Mouse (Mus musculus) adrenal gland, adult 8-10 months (tissue): ENCODE results near the gene Pnpt1. TPM values are rescaled to one million over a fixed set of nuclear protein-coding genes. Genes with fewer than 3 reads are reported as not detected.

ENCODE experiments used
- DNase-seq: peaks from one replicate; pipeline ENCODE4 v3.0.0; 2022
- total RNA-seq, 4 experiments: library from RNA; stranded (reverse); gene quantifications; 2 replicates each; pipeline ENCODE4 v1.2.4; 2022

Gene Pnpt1
- total RNA-seq: 10 to 100 TPM; 37.0 to 49.0 (median 43.5) TPM

DNA sequence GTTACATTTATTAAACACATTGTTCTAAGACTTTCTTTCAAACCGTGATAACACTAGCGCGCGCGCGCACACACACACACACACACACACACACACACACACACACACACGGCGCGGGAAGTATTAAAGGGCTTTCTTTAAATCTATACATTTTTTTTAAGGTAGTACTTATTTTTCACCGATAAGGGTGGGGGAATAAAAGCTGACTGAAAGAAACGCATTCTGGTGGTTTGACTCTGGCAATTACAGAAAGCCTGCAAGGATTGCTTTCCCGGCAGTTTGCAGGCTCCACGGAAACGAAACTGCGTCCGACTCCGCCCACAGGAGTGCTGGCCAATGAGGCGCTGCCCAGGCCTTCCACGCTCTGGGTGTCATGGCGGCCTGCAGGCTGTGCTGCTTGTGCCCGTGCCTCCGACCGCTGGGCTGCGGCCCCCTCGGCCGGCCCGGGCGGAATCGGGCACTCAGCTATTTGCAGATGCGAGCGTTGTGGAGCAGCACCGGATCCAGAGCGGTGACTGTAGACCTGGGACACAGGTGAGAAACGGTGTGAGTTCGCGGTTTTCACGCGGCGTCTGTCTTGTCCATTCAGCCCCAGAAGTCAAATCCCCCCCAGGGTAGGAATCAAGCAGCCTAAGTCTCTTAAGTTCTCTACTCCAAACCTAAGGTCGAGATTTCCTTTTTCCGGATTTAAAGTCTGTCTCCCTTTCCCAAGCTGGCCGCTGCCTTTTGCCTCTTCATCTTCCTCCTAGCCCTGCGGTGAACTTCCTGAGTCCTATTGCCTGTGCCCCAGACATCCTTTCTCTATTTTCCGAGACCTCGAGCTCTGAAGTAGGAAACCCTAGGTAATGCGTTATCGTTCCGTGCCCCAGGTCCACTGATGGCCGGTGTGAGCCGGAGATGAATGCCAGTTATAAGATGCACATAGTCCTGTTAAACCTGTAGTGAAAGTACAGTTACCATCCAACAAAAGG, at the start of gene Pnpt1:
Gene Pnpt1, plus strand, starts transcription at position 360 of the 971 bp plus-strand sequence.
- peak; percentile 89 for DNase-seq

DNA sequence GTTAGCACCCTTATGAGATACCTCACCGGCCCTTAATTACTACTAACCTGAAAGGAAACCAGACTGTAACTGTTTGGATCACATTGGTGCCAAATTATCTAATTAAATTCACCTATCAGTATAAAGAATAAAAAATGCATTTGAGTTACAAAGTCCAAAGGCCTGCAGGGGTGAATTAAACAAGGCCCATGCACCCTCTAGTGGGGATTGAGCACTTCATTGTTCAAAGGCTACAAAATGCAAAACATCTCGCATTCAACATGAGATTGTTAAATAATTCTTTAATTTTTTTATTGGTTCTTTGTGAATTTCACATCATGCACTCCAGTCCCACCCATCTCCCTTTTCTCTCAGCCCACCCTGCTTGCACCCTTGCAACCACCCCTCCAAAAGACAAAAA, 38.1 kb upstream of the Pnpt1 start:
- no peak for DNase-seq

DNA sequence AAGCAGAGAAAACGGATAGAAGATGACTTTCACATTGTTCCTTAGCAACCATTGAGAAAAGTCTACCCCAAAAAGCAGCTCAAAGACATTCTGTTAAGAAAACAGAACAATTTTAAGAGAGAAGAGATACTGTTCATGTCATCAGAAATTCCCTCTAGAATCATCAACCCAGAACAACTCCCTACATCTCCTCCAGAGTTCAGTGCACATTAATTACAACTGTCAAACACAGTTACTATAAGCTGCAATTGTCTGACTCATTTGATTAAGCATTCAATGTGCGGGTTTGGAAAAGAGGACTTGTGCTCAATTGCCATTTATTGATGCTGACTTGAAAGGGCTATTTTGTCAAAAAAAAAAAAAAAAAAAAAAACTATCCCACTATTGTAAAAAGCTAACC, 31.6 kb upstream of the Pnpt1 start:
- DNase-seq: no peak

GRCm38 (mm10) chr11:29129862-29130384, 621 bp upstream of the Pnpt1 start:
- DNase-seq: no peak

DNA sequence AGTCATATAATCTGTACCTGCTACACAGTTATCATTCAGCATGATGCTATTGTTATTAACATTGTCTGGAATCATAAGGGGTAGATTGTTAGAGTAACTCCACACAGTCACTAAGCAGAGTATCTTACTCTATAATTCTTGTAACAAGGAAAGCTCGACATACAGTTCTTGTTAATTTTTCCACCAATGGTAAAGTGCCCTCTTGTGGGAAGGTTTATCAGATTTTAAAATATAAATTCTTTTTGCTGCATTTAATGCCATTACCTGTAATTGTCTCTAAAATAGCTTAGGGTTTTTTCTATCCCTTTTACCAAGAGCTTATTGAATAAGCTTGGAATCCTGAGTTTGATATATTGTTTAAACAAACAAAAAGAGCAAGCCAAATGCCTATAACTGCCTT, 10.1 kb downstream of the Pnpt1 start:
- no peak for DNase-seq

DNA sequence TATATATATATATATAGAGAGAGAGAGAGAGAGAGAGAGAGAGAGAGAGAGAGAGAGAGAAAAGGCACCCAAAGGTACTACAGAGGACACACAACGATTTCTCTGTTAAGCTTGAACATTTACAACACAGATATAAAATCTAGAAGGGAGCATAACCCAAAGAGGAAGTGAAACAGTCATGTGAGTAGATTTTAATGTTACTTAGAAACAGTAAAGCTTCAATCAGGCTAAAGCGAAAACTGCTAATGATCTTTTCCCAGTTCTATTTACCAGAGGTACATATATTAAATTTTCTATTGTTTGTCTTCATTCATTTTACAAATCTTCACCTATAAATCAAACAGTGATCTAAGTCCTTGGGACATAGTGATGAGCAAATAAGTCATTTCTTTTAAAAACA, 18.4 kb downstream of the Pnpt1 start:
- no peak for DNase-seq

- DNase-seq: no peak
Measured at GRCm38 (mm10) chr11:29163569-29163968, 33.0 kb downstream of the Pnpt1 start.

GRCm38 (mm10) chr11:29171959-29172391, 41.4 kb downstream of the Pnpt1 start:
- peak; percentile 52 for DNase-seq

DNA sequence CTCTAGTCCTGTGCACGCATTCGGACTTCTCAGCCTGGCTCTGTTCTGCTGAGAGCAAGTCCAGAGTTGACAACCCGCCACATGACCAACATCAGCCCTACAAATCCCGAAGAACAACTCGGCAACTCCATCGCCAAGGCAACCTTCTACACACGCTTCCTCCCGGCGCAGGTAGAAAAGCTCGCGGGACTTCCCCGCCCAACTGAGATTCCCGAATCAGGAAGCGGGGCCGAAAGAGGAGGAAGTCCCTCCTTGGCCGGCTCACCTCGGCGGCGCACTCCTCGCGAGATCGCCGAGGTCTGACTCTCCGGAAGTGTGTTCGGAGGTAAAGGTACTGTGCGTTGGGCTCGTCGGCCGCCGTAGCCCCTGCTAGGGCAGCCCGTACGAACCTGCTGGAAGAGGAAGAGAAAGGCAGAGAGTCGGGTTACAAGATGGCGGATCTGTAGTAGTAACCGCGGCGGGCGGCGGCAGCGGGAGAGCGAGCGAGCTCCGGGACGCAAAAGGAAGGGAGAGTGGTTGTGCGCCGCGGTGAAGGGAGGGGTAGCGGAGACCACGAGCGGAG, 42.1 kb downstream of the Pnpt1 start, which contains the start of gene Ppp4r3b:
Gene Ppp4r3b, plus strand, starts transcription at position 328 of the 562 bp plus-strand sequence.
- DNase-seq: peak; percentile 99

DNA sequence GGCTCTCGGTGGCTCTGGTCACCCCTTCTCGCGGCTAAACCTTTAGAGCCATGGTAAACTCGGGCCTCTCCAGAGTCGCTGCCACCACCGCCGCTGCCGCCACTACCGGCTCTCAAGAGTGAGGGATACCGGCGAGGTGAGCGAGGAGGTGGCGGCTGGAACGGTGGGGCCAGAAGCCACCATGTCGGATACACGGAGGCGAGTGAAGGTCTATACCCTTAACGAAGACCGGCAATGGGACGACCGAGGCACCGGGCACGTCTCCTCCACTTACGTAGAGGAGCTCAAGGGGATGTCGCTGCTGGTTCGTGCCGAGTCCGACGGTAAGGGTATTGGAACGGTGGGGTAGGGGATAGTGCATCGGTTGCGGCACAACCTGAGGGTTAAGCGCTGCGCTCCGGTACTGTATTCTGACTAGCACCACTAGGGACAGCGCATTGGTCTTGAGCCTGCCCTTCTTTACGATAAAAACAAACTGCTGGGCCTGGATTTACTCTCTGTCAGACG, 42.6 kb downstream of the Pnpt1 start:
- DNase-seq: peak; percentile 43

DNA sequence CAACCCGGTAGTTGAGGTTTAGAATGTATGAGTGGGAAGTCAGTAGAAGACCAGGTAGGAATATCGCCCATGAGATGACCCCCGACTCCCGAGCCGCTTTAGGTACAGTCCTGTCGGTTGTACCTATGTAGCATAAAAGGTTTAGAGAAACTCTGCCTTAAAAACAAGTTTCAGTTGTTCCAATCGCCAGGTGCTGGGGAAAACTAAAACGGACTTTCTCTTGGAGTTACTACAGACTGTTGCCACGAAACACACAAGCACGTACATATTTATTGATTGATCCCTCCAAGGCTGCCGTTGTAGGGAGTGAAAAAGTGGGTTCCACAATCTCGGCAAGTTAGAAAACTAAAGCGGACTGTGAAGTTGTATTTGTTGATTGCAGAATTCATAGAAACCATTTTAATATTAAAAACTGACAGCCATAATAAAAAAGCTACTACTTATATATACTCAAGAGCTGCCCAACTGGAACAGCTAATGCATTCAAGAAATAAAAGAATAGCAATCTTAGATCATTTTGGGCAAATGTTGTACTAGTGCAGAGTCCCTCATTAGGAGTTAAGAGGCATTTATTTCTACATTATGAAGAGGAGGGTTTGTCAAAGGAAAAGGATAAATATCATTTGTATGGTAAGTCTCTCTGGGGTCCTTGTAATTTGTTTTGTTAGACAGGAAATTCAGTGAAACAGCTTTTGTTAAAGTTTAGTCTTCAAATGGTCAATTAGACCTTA, 43.3 kb downstream of the Pnpt1 start:
- DNase-seq: no peak

DNA sequence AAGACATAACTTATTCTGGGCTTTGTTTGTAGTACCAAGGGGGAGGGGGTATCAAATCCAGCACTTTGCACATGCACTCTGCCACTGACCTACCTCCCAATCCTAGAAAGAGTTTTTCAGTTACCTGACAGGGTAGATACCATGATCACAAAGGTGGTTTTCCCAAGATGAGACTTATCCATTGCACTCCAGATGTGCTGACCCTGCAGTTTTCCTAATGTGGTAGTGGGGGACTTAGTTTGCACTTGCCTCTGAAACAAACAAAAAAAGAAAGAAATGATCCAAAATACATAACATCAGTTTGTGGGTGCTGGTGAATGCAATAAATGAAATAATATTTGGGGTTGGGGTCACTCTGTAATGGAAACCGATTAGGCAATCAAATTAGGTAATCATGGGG, 48.8 kb downstream of the Pnpt1 start:
- DNase-seq: no peak

DNA sequence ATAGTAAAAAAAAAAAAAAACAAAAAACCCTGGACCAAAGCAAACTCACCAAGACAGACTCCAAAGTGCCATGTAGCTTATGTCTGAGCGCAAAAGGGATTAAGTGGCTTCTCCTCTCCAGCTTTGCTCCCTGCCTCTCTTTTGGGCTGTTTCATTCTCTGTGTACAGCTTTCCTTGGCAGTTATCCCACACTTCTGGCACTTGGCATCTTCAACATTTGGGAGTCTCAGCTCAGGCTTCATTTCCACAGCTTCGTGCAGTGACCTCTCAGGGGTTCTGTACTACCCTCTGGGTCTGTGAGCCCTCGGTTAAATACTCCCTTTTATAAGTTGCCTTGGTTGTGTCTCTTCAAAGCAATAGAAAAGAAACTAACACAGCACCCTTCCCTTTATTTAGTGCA, 50.1 kb downstream of the Pnpt1 start:
- no peak for DNase-seq

DNA sequence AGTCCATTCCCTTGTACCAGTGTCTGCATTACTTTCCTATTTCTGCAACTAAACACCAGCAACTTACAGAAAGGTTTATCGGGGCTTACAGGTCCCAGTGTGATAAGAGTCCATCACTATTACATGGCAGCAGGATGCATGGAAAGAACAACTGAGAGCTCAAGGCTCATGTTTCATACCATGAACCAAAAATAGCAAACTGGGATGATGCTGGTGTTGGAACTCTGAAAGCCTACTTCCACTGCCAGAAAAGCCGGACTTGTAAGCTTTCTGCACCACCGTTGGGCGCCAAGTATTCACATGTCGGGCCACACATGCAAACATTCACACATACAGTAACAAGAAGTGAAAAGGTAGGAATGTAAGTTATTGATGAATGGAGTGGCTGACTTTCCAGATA, 51.2 kb downstream of the Pnpt1 start:
- no peak for DNase-seq

DNA sequence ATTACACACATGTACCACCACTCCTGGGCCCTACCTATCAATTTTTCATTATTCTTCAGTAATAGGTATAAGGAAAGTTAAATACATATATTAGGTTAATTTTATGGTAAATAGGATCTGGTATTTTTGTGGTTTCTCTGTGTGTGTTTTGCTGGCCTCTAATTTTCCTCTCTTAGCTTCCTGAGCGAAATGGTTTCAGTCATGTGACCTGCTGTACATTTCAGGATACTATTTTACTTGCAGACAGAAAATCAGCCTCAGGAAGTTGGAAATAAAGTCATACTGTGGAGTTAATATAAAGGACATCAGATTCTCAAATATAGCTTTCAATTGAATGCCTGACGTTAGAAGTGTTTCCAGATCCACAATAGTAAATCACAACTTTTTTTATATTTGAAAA, 58.4 kb downstream of the Pnpt1 start:
- DNase-seq: no peak

DNA sequence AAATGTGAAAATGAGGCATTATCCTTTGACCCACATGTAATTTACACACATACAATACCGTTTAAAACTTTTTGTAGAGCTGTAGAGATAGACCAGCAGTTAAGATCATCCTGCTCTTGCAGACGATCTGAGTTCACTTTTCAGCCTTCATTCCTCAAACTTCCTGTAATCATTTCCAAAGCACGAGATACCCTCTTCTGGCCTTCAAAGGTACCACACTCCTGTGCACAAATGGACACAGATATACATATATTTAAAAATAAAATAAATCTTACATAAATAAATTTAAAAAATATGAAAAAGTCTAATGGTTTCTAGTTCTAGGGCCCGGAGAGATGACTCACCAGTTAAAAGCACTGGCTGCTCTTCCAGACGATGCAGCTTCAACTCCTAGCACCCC, 73.1 kb downstream of the Pnpt1 start:
- DNase-seq: no peak

GRCm38 (mm10) chr11:29209774-29210173, 79.2 kb downstream of the Pnpt1 start:
- DNase-seq: no peak

Other genes with a start within 250 kb of the Pnpt1 start
- 100 to 1,000 TPM in 1 of 4 experiments, 10 to 100 TPM in 3; 77.0 to 101 (median 87.0) TPM for gene Ppp4r3b, start 42.1 kb downstream of the Pnpt1 start, total RNA-seq
- gene Cfap36, start 116.7 kb downstream of the Pnpt1 start, total RNA-seq: 10 to 100 TPM; 51.1 to 82.6 (median 64.0) TPM
- gene Ccdc88a, start 242.9 kb downstream of the Pnpt1 start, total RNA-seq: 10 to 100 TPM; 10.8 to 17.4 (median 13.8) TPM